Mouse (Mus musculus) ovary, postnatal 14 days (tissue): Measurements from ENCODE around the gene Stk39.

Experiments
- DNase-seq: peaks from one replicate; pipeline ENCODE4 v3.0.0; 2022; ENCODE audit warnings: low spot score

The Stk39 gene

GRCm38 (mm10) chr2:68382394-68383059 lies 89.5 kb downstream of the Stk39 start:
- no peak for DNase-seq

GRCm38 (mm10) chr2:68381881-68382280 lies 90.2 kb downstream of the Stk39 start:
- DNase-seq = no peak

DNA sequence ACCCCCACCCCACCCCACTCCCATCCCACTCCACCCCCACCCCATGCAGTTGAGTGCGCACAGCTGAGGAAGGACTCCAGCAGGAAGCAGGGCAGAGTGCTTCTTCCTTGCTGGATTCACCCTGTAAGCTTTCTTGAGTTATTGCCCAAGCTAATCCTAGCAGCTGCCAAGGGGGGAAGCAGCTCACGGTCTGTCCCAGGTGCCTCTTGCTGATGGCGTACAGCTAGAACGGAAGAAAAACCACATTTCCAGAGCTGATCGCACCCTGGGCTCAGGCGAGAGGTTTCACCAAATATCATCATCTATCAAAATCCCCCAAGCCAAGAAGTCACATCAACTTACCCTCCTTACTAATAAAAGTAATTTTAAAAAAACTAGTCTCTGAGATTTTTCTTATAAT lies 90.9 kb downstream of the Stk39 start:
- DNase-seq = no peak

DNA sequence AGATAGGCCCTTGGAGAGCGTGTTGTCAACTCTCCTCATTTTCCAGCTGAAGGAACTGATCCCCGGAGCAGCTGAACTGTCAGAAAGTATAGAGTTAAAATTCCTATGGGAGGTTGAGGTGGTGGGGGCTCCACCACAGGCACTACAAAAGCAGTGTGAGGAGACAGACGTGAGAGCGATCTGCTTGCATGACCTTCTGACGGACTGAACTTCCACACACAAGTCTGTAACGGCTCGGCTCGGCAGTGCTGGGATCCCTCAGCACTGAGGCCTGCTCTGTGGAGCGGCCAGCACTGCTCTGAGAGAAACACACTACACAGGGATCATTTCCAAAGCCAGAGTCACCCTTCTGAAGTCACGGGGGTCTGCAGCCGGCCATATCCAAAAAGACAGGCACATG lies 92.4 kb downstream of the Stk39 start:
- no peak for DNase-seq

GRCm38 (mm10) chr2:68378319-68378718 lies 93.7 kb downstream of the Stk39 start:
- no peak for DNase-seq

GRCm38 (mm10) chr2:68377251-68377681 lies 94.8 kb downstream of the Stk39 start:
- DNase-seq = no peak

- DNase-seq = peak; percentile 46
Measured at GRCm38 (mm10) chr2:68376660-68377059, 95.4 kb downstream of the Stk39 start.

- no peak for DNase-seq
Measured at GRCm38 (mm10) chr2:68374202-68374601, 97.9 kb downstream of the Stk39 start.

DNA sequence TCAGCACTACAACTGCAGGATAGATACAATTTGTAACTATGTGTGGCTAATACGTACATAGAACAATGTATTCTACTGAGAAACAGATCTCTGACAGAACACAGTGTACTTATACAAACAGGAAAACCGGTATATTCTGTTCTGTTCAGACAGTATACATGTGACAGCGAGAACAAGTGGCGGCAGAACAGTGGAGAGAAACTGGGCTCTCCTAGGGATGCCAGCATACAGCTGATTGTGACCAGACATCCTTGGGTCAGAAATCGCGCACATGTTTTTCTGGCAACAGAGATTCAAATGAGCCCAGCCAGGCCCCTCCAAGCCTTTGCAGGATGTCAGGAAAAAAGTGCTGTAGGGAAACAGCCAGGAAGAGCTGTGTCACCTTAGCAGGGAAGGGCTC lies 100.2 kb downstream of the Stk39 start:
- no peak for DNase-seq

DNA sequence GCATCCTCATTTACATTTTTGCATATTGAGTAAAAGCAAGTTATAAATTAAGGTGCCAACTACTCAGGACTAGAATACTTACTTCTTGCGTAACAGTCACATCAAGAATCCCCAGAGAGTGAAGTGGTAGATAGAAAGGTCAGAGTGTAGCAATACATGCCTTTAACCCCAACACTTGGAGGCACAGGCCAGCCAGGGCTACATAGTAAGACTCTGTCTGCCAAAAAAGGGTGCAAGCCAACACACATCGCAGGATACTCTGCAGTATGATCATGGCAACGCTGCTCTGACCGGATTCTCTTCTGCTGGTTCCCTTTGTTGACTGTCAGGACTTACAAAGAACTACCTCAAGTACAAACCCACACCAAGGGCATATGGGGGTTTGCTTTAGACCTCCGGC lies 101.7 kb downstream of the Stk39 start:
- DNase-seq = no peak

GRCm38 (mm10) chr2:68369080-68369479 lies 103.0 kb downstream of the Stk39 start:
- no peak for DNase-seq

DNA sequence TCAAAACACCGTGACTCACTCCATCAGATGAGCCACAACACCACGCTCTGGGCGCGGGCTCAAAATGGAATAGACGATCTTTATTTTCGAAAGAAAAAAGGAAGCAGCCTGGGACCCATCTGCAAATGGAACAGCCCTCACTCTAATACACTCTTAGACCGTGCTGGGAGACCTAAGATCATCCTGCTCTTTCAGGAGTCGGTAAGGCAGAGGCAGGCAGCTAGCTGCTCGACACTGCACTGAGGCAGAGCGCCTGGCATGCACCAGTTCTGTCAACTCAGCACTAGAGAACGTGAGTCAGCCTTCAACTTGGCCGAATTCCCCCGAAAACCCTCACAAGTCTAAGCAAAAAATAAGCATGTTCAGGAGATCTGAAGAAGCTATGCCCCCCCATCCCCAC lies 104.1 kb downstream of the Stk39 start:
- no peak for DNase-seq

DNA sequence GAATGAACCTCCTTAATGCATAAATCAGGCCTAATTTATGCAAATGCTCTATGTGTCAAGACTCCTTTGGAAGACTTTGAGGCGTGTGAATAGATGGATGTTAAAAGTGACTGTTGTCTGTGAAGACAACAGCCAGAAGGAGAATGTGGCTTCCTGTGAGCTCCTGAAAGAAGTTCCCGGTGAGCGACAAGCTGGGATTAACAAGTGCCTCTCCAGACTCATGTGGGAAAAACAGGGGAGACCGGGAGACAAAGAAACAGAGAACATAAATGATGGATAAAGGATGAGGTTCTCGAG lies 105.2 kb downstream of the Stk39 start:
- no peak for DNase-seq

DNA sequence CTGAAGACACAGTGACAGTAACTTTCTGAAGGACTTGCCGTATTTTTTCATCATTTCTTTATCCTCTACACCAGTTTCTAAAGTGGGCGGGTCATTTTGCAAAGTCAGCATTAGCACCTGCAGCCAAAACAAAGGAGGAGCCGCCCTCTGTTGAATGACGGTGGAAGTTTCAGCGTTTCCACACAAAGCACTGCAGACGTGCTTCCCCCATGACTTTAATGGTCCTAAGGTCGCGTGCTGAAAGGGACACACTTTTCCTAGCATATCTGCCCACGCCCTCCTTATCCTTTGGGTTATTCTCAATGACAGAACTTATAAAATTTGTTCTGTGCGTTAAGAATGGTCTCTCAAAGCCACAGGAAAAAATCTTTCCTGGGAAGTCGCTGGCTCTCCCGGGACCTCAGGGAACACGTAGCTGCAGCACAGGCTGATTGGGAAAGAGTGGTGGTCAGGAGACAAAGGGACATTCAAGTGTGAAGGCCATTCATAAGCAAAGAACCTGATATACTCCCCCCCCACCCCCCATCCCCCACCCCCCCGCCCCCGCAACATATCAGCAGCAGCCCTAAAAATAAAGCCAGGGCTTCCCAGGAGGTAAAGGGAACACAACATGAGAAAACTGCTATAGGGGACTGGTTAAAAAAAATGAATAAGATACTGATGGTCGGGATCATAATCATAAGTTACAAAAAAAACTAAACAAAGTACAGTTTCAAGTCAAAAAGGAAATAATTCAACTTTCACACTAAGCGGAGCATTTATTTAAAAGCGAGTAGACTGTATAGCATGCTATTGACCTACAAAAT lies 105.8 kb downstream of the Stk39 start:
- DNase-seq = no peak

GRCm38 (mm10) chr2:68365504-68365903 lies 106.6 kb downstream of the Stk39 start:
- DNase-seq = no peak

DNA sequence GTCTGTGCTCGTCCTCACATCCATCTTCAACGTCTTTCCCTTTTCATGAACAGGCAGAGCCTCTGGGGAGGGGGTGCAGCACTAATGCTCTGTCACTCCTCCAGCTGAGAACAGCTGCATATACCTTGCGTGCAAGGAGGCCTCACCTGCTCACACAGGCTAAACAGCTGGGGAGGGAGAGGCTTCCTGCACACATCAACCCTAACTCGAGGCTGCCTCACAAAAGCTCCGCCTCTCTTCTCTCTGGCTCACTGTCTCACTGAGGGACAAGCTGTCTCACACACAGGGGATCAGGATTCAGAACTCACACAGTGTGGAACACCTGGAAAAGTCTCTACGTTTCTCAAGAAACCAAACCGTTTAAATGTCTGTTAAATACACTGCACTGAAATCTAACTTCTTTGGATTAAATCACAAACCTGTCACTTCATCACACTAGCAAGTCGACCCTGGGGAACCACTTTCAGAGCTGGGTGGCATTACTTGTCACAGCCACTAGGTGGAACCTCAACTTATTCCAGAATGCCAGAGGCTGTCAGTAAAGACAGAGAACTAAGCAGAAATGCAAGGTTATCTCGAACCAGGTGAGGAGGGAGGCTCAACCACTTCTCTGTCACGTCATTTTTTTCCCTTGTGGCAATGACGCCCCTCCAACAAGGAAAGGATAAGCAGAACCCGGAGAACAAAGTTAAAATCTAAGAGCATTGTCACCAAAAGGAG lies 107.7 kb downstream of the Stk39 start:
- DNase-seq = no peak

- no peak for DNase-seq
Measured at GRCm38 (mm10) chr2:68363159-68363558, 108.9 kb downstream of the Stk39 start.

DNA sequence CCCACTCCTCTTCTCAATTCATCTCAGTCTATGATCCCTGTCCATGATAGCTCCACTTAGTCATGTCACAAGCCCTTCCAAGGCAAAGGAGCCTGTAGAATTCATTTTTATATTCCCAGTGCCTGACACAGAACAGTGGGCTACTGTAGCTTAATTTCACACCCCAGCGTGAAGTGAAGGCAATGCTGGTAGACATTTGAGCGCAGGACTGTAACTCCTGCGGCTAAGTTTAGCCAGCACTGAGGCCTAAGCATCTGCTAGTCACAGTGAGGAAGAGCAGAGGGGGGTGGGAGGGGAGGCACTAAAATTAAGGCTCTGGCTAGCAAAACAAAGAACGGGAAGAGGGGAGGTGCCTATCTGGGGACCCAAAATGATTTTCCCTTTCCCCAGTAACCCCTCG lies 110.4 kb downstream of the Stk39 start:
- DNase-seq = no peak

- peak; percentile 65 for DNase-seq
Measured at GRCm38 (mm10) chr2:68350621-68351020, 121.4 kb downstream of the Stk39 start.

DNA sequence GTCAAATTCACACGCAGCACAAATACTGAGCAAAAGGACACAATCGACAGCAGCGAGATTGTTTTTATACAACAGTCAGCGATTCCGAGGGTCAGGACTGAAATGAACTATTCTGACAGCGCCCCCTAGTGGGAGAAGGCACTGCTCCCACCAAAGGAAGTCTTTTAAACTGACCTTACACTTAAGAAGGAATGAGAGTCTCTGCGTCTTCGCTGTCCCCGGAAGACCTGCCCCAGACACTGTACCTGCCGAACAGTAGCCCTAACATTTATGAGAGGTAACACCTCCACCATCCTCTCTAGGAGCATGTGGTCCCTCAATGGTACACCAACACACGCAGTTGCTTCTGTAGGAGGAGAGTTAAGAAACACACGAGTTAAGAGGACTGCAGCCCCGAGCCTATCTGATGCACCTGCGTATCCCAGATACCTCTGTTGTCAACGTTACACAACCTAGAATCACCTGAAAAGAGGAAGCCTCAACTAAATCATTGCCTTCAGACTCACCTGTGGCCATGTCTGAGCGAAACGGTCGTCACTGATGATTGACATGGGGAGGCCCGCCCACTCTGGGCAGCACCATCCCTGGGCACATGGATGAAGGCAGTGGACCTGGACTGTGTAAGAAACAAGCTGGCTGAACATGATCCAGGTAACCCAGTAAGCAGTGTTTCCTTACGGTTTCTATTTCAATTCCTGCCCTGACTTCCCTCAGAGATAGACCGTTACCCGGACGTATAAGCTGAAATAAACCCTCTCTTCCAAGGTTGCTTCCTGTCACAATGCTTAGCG lies 122.3 kb downstream of the Stk39 start:
- peak; percentile 83 for DNase-seq

DNA sequence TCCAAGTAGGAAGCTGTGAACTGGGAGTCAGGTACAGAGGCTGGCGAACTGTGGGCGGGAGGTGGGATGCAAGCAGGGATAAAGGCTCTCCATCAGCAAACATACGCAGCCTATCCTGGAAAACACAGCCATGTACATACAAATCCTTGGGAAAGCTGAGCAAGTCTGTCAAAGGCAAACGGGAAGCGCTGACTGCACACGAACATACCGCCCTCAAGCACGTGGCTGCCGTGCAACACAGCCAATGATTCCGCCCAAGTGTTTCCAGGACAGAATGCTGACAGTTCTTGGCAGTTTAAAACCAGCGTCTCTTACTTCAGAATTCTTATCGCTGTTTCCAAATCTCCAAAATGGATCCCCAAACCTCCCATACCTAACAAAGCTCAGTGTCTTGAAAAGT lies 123.1 kb downstream of the Stk39 start:
- no peak for DNase-seq

DNA sequence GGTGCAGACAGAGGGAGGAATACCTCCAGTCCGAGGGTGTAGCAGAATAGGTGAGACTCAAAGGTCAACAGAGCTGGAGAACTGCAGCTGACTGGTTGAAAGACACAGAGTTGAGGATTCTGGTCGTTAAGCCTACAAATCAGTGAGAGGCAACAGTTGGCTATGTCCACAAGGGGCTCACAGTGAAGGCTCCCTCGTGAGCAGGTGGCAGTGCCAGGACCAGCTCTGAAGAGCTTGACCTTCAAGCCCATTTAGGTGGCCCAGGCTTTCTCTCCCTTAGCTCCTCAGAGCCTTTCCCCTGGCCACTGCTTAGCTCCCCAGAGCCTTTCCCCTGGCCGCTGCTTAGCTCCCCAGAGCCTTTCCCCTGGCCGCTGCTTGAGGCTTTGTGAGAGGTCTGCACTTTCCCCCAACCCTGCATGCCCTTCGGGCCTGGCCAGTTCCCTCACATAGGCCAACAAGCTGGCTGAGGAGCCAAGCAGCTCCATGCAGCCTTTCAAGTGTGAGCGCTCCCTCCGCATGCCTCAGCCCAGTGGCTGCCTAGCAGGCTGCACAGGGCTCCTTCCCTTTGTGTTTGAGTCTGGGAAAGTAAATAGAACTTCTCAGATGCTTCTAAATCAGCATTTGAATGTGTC lies 125.3 kb downstream of the Stk39 start:
- DNase-seq = no peak
